Mouse (Mus musculus): Measurements from ENCODE around the gene Tmem72. TPM values are rescaled to one million over a fixed set of nuclear protein-coding genes. Genes with fewer than 3 reads are reported as not detected.

Tmem72 gene
- polyA plus RNA-seq (2014; fragmentation: Nextera tagmentation; extraction: Ambion mirVana): 0.05 and 0.07 TPM in 2 replicates

DNA sequence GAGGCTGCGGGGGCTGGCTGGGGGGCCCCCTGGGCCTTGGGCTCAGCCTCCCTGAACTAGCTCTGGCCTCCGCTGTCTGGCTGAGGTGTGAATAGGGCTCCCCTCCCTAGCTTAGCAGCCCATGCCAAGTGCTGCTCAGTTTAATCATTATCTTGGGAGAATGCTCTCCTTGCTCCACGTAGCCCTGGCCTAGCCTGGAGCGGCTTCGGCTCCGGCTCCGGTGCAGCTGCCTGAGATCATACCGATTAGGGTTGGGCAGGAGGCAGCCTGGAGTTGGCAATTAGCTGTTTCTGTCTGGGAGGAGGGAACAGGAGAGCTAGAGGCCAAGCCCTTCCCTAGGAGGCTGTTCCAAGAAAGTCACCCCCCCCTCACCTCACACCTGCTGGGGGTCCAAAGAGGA lies at the start of gene Tmem72:
Gene Tmem72 (minus strand): TSS at position 248 of the 400 bp plus-strand sequence.
- no peak for TF ChIP-seq CTCF (IDR thresholded peaks at IDR 0.05; ENCODE audit: low read depth)
- peak; percentile 58; the same call in 1 of the 2 replicates for ATAC-seq (ENCODE audit: insufficient read depth)
- no peaks in the 10 kb centered on the region for H3K9me3 ChIP-seq (ENCODE audit: low read depth, low read length)
- H3K9ac ChIP-seq: no peak within 1 kb of the TSS
- no peaks in the 10 kb centered on the region for H3K27me3 ChIP-seq (ENCODE audit: insufficient read depth, low read length)
- H3K36me3 ChIP-seq (ENCODE audit: insufficient read depth): no peaks in the 10 kb centered on the region
- no peak within 1 kb of the TSS for H3K4me2 ChIP-seq
- DNase-seq: peak; percentile 23
- no peaks in the 10 kb centered on the region for H3K4me1 ChIP-seq (ENCODE audit: insufficient read depth)
- H3K27ac ChIP-seq (ENCODE audit: low read depth): no peak within 1 kb of the TSS
- 32% methylated on average over 8 of the region's 8 CpGs for WGBS
- H3K4me3 ChIP-seq (ENCODE audit: low read depth, low read length): no peak within 1 kb of the TSS

DNA sequence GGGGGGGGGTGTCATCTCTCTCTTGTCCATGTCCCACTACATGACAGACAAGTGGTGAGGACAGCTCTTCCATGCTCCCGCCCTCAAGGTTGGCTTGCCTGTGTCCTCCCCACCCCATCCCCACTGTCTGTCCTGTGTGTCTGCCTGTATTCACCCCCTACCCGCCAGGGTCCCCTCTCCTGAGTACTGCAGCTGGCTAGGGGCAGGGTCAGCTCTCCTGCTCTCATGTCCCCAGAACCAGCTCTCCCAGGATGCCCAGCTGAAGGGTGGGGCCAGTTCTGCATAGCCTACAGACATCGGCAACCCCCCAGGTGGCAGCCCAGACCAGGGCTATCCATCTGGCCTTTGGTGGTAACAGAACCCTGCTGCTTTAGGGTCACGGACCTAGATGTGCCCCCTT lies 47.8 kb upstream of the Tmem72 start:
- no peaks in the 10 kb centered on the region for H3K4me1 ChIP-seq (ENCODE audit: insufficient read depth)
- DNase-seq (no peak), ATAC-seq (ENCODE audit: insufficient read depth) (no peak)
- WGBS: 83% methylated on average over 4 of the region's 4 CpGs
- H3K27me3 ChIP-seq (ENCODE audit: insufficient read depth, low read length): no peaks in the 10 kb centered on the region
- H3K9me3 ChIP-seq (ENCODE audit: low read depth, low read length): no peaks in the 10 kb centered on the region
- no peak for TF ChIP-seq CTCF (IDR thresholded peaks at IDR 0.05; ENCODE audit: low read depth)
- H3K9ac ChIP-seq: no peak overlapping the region
- H3K4me3 ChIP-seq (ENCODE audit: low read depth, low read length): no peak overlapping the region
- H3K27ac ChIP-seq (ENCODE audit: low read depth): no peak overlapping the region
- no peaks in the 10 kb centered on the region for H3K36me3 ChIP-seq (ENCODE audit: insufficient read depth)
- H3K4me2 ChIP-seq: no peak overlapping the region

DNA sequence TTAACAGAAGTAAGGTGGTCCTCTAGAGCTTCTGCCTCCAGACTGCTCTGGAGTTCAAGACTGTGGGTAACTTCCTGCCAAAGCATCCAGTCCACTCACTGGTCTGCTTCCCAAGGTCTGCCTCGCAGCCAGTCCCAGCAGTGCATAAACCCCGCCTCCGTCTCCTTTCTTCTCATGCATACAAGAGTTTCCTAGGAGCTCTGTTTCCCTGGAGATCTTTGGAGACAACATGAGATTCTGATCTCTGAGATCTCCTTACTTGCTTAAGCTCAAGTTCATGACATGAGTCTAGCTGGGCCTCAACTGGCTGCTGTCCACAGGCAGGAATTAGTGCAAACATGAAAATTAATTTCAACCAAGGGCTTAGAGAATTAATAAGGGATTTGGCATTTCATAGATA lies 45.6 kb upstream of the Tmem72 start:
- Histone ChIP-seq H3K4me2 (no peak overlapping the region), H3K9ac (no peak overlapping the region), H3K36me3 (ENCODE audit: insufficient read depth) (no peaks in the 10 kb centered on the region), H3K4me3 (ENCODE audit: low read depth, low read length) (no peak overlapping the region), H3K27me3 (ENCODE audit: insufficient read depth, low read length) (no peaks in the 10 kb centered on the region), H3K4me1 (ENCODE audit: insufficient read depth) (no peaks in the 10 kb centered on the region), H3K9me3 (ENCODE audit: low read depth, low read length) (no peaks in the 10 kb centered on the region), H3K27ac (ENCODE audit: low read depth) (no peak overlapping the region)
- DNase-seq (no peak), ATAC-seq (ENCODE audit: insufficient read depth) (no peak)
- TF ChIP-seq CTCF (IDR thresholded peaks at IDR 0.05; ENCODE audit: low read depth): no peak
- WGBS: 51% methylated on average over 3 of the region's 3 CpGs

DNA sequence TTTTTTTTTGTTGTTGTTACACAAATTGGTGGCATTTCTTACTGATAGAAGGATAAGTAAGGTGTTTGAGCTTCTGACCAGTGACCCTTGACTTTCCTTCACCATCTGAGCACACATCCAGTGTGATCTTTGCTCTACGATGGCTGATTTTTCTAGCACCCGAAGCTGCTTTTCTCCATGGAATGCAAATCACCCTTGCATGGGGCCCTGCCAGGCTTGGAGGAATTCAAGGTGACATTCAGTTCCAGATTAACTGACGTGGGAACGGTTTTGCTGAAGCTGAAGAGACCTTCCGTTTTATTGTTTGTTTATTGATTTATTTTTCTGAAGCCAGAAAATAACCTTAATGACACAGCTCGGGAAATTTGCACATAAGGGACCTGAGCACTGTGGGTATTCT lies 43.5 kb upstream of the Tmem72 start:
- no peak overlapping the region for H3K9ac ChIP-seq
- ATAC-seq (ENCODE audit: insufficient read depth): no peak
- no peak overlapping the region for H3K4me2 ChIP-seq
- H3K27me3 ChIP-seq (ENCODE audit: insufficient read depth, low read length): no peaks in the 10 kb centered on the region
- H3K27ac ChIP-seq (ENCODE audit: low read depth): no peak overlapping the region
- no peak for TF ChIP-seq CTCF (IDR thresholded peaks at IDR 0.05; ENCODE audit: low read depth)
- no peak overlapping the region for H3K4me3 ChIP-seq (ENCODE audit: low read depth, low read length)
- H3K9me3 ChIP-seq (ENCODE audit: low read depth, low read length): no peaks in the 10 kb centered on the region
- no peak for DNase-seq
- WGBS: 69% methylated on average over 6 of the region's 6 CpGs
- H3K4me1 ChIP-seq (ENCODE audit: insufficient read depth): no peaks in the 10 kb centered on the region
- no peaks in the 10 kb centered on the region for H3K36me3 ChIP-seq (ENCODE audit: insufficient read depth)

- no peak for DNase-seq
- H3K36me3 ChIP-seq (ENCODE audit: insufficient read depth): no peaks in the 10 kb centered on the region
- H3K9me3 ChIP-seq (ENCODE audit: low read depth, low read length): no peaks in the 10 kb centered on the region
- ATAC-seq (ENCODE audit: insufficient read depth): no peak
- H3K9ac ChIP-seq: no peak overlapping the region
- WGBS: 77% methylated on average over 3 of the region's 3 CpGs
- no peak overlapping the region for H3K4me2 ChIP-seq
- H3K27me3 ChIP-seq (ENCODE audit: insufficient read depth, low read length): no peaks in the 10 kb centered on the region
- H3K4me1 ChIP-seq (ENCODE audit: insufficient read depth): no peaks in the 10 kb centered on the region
- H3K4me3 ChIP-seq (ENCODE audit: low read depth, low read length): no peak overlapping the region
- TF ChIP-seq CTCF (IDR thresholded peaks at IDR 0.05; ENCODE audit: low read depth): no peak
- H3K27ac ChIP-seq (ENCODE audit: low read depth): no peak overlapping the region
Measured at GRCm38 (mm10) chr6:116756364-116756763, 39.7 kb upstream of the Tmem72 start.

DNA sequence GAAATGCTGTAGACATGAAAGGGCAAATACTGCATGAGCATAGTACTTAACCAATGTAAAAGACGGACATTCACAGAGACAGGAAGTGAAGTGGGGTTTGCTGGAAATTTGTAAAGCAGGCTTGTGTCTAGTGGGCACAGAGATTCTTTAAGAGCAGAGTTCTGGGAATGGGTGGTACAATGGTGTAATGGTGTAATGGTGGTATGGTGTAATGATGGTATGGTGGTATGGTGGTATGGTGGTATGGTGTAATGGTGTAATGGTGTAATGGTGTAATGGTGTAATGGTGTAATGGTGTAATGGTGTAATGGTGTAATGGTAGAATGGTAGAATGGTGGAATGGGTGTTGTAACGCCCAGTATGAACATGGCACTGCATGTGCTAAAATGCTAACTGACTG lies 21.3 kb upstream of the Tmem72 start:
- no peak for ATAC-seq (ENCODE audit: insufficient read depth)
- 70% methylated on average over 2 of the region's 2 CpGs for whole genome bisulfite sequencing
- H3K9ac ChIP-seq: no peak overlapping the region
- no peaks in the 10 kb centered on the region for H3K9me3 ChIP-seq (ENCODE audit: low read depth, low read length)
- no peak for DNase-seq
- no peaks in the 10 kb centered on the region for H3K4me1 ChIP-seq (ENCODE audit: insufficient read depth)
- H3K27ac ChIP-seq (ENCODE audit: low read depth): no peak overlapping the region
- no peak for TF ChIP-seq CTCF (IDR thresholded peaks at IDR 0.05; ENCODE audit: low read depth)
- no peak overlapping the region for H3K4me3 ChIP-seq (ENCODE audit: low read depth, low read length)
- H3K4me2 ChIP-seq: no peak overlapping the region
- no peaks in the 10 kb centered on the region for H3K36me3 ChIP-seq (ENCODE audit: insufficient read depth)
- H3K27me3 ChIP-seq (ENCODE audit: insufficient read depth, low read length): no peaks in the 10 kb centered on the region

GRCm38 (mm10) chr6:116735361-116735760 lies 18.6 kb upstream of the Tmem72 start:
- no peaks in the 10 kb centered on the region for H3K36me3 ChIP-seq (ENCODE audit: insufficient read depth)
- H3K27ac ChIP-seq (ENCODE audit: low read depth): no peak overlapping the region
- no peaks in the 10 kb centered on the region for H3K27me3 ChIP-seq (ENCODE audit: insufficient read depth, low read length)
- no peak for TF ChIP-seq CTCF (IDR thresholded peaks at IDR 0.05; ENCODE audit: low read depth)
- H3K4me2 ChIP-seq: no peak overlapping the region
- H3K4me1 ChIP-seq (ENCODE audit: insufficient read depth): no peaks in the 10 kb centered on the region
- no peak overlapping the region for H3K4me3 ChIP-seq (ENCODE audit: low read depth, low read length)
- no peaks in the 10 kb centered on the region for H3K9me3 ChIP-seq (ENCODE audit: low read depth, low read length)
- WGBS: 84% methylated on average over 5 of the region's 5 CpGs
- DNase-seq (no peak), ATAC-seq (ENCODE audit: insufficient read depth) (no peak)
- no peak overlapping the region for H3K9ac ChIP-seq

- no peak overlapping the region for H3K4me3 ChIP-seq (ENCODE audit: low read depth, low read length)
- no peak overlapping the region for H3K9ac ChIP-seq
- H3K4me1 ChIP-seq (ENCODE audit: insufficient read depth): no peaks in the 10 kb centered on the region
- WGBS: 68% methylated on average over 4 of the region's 4 CpGs
- no peaks in the 10 kb centered on the region for H3K36me3 ChIP-seq (ENCODE audit: insufficient read depth)
- DNase-seq (no peak), ATAC-seq (ENCODE audit: insufficient read depth) (no peak)
- no peak for TF ChIP-seq CTCF (IDR thresholded peaks at IDR 0.05; ENCODE audit: low read depth)
- H3K4me2 ChIP-seq: no peak overlapping the region
- H3K27me3 ChIP-seq (ENCODE audit: insufficient read depth, low read length): no peaks in the 10 kb centered on the region
- H3K27ac ChIP-seq (ENCODE audit: low read depth): no peak overlapping the region
- H3K9me3 ChIP-seq (ENCODE audit: low read depth, low read length): no peaks in the 10 kb centered on the region
Measured at GRCm38 (mm10) chr6:116733577-116733976, 16.9 kb upstream of the Tmem72 start.
